Mouse (Mus musculus) heart, adult 8-10 months (tissue): ENCODE results near the gene Tom1l2. TPM values are rescaled to one million over a fixed set of nuclear protein-coding genes. Genes with fewer than 3 reads are reported as not detected.

ENCODE experiments used
- DNase-seq: peaks from one replicate; pipeline ENCODE4 v3.0.0; 2022; ENCODE audit warnings: low spot score
- total RNA-seq, 4 experiments: library from RNA; stranded (reverse); gene quantifications; 2 replicates each; pipeline ENCODE4 v1.2.4; 2022

The Tom1l2 gene
- total RNA-seq, 4 experiments from 2014 or later: 121 to 134 (median 127) TPM

DNA sequence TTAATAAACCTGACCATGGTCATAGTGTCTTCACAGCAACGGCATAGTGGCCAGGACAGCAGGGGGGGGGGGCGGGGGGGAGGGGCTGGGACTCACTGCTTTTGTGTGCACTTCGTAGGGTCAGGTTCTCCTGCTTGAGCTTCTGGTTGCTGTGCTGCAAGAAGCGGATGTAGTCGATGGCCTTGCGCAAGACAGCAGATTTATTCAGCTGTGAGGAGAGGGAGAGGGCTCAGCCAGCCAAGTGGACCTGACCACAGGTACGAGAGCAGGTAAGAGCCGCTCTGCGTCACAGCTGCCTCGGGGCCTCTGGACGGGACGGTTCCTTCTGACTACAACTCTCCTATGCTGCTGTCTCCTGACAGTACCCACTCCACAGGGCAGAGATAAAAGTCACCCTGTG lies 147.7 kb downstream of the Tom1l2 start:
- DNase-seq: no peak

DNA sequence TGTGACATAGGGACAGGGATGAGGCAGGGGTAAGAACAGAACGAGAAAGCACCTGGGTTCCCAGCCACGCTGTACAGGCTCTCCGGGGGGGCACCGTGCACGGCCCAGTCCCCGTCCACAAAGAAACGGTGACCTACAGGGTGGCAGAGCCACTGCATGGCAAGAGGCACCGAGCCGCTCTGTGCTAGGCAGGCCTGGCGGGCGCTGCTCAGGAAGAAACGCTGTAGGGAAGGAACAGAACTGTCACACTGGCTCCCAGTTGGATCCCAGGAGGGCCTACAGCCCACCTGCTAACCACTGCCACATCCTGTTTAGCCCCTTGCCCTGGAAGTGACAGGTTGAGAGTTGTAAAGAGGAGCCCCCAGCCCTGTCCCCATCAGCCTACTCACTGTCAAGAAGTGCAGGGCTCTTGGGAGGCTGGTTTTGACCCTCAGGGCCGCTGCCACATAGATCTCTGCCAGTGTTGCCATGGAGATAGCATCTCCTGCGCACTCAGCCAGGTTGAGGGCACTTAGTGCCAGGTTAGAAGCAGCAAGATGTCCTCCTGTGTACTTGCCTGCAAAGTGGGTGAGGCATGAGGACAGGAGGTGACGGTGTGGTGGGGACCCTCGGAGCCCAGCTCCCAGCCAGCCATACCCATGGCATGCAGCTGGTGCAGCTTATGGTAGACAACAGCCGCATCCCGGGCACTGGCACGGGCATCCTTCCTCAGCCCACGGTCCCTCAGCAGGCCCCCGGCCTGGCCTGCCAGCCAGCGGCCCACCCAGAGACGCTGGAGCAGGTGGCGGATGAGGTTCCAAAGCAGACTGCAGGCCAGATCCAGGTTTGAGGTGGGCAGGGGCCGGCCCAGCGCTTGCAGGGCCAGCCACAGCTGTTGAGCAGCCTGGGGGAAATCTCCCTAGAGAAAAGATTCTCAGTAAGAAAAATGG lies 149.7 kb downstream of the Tom1l2 start:
- no peak for DNase-seq

DNA sequence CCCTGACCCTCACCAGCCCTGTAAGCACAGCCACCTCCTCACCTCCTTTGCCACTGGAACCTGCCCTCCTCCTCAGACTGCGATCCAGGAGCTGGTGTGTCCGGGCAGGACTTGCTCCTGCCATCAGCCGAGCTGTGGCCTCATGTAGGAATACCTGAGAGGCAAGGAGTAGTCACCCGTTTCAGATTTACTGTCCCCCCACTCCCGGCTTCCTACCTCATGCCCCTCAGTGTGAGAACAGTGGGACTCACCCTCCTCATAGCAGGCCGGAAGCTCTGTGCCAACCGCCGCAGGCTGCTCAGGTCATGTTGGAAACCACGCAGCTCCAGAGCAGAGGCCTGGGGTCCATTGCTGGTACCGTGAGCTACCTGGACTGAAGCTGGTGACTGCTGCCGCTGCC lies 152.3 kb downstream of the Tom1l2 start:
- no peak for DNase-seq

DNA sequence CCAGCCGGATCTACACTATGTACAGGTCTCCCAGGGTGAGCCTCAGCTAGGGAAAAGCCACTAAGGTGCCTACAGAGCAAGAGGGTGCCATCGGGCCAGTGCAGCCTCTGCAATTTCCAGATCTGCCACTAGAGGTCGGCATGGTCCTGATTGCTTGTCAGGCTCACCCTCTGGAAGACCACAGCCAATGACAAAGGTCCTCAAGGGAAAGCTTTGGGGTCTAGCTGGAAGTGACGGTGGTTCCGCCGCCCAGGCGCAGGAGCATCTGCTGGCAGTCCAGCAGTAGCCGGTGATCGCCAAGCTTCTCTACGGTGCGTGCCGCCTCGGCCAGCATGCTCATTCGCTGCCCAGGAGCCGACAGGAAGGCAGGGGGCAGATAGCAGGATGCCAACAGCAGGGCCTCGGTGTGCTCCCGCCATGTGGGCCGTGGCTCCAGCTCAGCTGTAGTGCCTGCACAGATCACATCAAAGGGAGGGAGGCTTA lies 153.0 kb downstream of the Tom1l2 start:
- DNase-seq: peak; percentile 91

DNA sequence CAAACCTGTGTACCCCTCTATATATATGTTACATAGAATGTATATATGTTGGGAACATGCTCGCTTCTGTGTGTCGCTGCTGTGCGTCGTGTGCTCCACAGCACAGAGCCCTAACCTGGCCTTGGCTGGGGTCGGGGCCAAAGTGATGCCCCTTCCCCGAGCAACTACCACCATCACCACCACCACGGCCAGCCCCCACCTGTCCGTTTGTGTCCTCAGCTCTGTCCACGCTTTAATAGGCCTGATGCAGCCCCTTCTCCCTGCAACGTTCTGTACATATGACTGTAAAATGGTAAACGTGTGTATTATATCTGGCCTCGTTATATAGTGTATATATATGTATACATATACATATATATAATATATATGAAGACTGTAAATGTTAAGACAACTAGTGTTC lies 154.1 kb downstream of the Tom1l2 start:
- DNase-seq: no peak

DNA sequence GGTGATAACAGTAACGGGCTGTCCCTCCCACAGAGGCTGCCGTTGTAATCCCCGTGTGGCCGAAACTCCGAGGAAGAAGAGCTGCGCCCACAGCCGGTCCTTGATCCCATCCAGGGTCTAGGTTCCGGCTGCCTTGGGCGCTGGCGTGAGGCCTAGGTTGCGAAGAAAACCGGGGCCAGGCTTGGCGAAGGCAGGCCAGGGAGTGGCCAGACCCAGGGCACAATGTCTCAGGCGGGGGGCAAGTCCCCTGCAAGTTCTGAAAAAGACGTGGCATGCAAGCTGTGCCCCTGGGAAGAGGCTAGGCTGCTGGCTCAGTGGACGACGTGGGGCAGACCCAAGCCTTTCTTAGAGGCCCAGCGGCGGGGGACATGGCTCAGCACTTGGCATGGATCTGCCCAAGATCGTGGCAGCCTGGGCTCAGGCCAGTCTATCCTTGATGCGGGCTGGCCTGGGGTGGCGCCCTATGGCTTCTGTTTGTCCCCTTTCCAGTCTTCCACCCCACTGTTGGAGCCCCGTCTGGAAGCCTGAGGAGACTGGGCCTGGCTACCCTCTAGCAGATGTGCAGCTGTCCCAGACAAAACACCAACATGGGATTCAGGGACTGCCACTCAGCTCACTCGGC lies 154.6 kb downstream of the Tom1l2 start:
- DNase-seq: no peak

DNA sequence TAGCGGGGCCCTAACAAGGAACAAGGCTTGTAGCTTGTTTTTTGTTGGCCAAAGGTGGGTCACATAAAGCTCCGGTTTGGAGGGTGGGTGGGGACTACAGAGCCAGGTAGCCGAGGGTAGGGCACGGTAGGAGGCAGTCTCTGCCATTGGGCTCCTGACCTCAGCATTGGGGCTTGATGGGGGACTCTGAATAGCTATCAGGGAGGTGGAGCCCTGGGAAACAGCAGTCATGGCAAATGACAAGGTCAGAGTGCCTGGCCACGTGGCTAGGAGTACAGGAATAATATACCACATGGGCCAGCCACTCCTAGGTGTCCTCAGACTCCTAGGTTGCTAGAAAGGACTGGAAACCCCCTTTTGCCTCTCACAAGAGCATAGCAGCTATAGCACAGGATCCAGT lies 156.4 kb downstream of the Tom1l2 start:
- no peak for DNase-seq

DNA sequence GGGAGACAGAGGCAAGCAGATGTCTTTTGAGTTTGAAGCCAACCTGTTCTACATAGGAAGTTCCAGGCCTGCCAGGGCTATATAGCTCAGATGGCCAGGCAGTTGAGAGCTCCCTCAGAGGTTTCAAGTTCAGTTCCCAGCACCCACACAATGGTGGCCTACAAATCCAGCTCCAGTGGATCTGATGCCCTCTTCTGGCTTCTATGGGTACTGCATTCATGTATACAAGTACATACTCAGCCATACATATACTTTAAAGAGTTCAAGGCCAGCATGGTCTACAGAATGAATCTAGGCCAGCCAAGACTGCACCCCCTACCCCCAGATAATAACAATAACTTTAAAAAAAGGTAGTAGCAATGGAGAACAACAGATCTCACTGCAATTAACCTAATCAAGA lies 157.6 kb downstream of the Tom1l2 start:
- DNase-seq: no peak

DNA sequence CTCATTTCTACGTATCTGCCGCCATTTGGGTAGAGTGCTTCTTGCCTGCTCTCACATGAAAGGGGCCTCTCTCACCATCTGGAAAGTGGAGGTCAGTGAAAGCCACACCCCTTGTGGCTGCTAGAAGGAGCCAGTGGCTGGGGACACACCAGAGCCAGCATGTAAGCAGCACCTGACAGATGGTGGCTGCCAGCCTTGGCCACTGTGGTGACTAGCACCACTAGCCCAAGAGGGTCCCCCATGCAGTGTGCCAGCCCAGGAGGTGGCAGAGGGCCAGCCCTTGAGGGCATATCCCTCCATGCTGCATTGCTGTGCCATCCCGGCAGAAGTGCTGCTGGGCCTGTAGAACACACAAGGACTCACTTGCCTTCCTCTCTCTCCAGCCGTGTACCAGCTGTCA lies 159.1 kb downstream of the Tom1l2 start:
- DNase-seq: no peak

DNA sequence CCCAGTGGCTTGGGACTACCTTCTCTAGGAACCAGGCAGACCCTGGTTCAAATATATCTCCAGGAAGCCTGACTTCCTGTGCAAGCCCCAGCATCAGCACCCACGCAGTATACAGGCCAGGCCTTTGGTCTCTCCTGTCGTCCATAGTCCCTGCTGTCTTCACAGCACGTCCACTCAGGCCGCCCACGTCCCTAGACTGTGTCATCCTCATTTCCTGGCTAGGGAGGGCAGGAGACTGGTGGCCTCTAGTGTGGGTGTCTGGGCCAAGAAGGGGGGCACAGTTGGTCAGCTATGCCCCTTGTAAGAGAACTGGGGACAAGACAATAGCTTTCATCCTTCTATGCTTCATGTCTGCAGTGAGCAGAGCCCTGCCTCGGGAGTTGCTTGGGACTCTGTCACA lies 160.2 kb downstream of the Tom1l2 start:
- DNase-seq: no peak

DNA sequence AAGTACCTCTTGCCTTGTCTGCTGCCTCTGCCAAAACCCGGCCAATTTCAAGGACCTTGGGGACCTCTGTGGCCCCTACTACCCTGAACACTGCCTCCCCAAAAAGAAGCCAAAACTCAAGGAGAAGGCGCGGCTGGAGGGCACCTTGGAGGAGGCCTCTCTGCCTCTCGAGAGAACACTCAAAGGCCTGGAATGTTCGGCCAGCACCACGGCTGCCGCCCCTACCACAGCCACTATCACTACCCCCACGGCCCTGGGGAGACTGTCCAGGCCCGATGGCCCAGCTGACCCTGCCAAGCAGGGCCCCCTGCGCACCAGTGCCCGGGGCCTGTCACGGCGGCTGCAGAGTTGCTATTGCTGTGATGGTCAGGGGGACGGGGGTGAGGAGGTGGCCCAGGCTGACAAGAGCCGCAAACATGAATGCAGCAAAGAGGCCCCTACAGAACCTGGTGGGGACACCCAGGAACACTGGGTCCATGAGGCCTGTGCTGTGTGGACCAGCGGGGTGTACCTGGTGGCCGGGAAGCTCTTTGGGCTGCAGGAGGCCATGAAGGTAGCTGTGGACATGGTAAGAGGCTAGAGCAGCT lies 162.6 kb downstream of the Tom1l2 start:
- DNase-seq: no peak

DNA sequence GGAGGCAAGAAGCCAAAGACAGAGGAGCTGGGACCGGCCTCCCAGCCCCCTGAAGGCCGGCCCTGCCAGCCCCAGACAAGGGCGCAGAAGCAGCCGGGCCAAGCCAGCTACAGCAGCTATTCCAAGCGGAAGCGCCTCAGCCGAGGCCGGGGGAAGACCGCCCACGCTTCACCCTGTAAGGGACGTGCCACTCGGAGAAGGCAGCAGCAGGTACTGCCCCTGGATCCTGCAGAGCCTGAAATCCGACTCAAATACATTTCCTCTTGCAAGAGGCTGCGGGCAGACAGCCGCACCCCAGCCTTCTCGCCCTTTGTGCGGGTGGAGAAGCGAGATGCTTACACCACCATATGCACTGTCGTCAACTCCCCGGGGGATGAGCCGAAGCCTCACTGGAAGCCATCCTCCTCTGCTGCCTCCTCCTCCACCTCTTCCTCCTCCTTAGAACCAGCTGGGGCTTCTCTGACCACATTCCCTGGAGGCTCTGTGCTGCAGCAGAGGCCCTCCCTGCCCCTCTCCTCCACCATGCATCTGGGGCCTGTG lies 163.1 kb downstream of the Tom1l2 start:
- no peak for DNase-seq

DNA sequence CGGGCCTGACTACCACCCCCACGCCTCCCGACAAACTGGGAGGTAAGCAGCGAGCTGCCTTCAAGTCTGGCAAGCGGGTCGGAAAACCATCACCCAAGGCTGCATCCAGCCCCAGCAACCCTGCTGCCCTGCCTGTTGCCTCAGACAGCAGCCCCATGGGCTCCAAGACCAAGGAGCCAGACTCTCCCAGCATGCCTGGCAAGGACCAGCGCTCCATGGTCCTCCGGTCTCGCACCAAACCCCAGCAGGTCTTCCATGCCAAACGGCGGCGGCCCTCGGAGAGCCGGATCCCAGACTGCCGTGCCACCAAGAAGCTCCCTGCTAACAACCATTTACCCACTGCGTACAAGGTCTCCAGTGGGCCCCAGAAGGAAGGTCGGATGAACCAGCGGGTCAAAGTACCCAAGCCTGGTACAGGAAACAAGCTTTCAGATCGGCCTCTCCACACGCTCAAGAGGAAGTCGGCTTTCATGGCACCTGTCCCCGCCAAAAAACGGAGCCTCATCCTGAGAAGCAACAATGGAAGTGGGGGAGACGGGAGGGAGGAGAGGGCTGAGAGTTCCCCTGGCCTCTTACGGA lies 164.3 kb downstream of the Tom1l2 start:
- no peak for DNase-seq

DNA sequence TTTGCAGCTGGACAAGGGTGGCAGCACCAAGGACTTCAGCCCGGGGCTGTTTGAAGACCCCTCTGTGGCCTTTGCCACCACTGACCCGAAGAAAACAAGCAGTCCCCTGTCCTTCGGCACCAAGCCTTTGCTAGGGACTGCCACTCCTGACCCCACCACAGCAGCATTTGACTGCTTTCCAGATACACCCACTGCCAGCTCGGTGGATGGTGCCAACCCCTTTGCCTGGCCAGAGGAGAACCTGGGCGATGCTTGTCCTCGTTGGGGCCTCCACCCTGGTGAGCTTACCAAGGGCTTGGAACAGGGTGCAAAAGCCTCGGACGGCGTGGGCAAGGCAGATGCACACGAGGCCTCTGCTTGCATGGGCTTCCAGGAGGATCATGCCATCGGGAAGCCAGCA lies 165.6 kb downstream of the Tom1l2 start:
- DNase-seq: no peak

DNA sequence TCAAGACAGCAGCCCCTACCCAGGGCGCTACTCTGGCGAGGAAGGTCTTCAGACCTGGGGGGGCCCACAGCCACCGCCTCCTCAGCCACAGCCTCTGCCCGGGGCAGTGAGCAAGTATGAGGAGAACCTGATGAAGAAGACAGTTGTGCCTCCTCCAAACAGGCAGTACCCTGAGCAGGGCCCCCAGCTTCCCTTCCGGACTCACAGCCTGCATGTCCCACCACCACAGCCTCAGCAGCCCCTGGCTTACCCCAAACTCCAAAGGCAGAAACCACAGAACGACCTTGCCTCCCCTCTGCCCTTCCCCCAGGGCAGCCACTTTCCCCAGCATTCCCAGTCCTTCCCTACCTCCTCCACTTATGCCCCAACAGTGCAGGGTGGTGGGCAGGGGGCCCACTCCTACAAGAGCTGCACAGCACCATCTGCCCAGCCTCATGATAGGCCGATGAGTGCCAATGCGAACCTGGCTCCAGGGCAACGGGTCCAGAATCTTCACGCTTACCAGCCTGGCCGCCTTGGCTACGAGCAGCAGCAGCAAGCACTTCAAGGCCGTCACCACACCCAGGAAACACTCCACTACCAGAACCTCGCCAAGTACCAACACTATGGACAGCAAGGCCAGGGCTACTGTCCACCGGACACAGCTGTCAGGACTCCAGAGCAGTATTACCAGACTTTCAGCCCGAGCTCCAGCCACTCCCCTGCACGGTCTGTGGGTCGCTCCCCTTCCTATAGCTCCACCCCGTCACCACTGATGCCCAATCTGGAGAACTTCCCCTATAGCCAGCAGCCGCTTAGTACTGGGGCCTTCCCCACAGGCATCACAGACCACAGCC lies 167.1 kb downstream of the Tom1l2 start:
- DNase-seq: no peak

DNA sequence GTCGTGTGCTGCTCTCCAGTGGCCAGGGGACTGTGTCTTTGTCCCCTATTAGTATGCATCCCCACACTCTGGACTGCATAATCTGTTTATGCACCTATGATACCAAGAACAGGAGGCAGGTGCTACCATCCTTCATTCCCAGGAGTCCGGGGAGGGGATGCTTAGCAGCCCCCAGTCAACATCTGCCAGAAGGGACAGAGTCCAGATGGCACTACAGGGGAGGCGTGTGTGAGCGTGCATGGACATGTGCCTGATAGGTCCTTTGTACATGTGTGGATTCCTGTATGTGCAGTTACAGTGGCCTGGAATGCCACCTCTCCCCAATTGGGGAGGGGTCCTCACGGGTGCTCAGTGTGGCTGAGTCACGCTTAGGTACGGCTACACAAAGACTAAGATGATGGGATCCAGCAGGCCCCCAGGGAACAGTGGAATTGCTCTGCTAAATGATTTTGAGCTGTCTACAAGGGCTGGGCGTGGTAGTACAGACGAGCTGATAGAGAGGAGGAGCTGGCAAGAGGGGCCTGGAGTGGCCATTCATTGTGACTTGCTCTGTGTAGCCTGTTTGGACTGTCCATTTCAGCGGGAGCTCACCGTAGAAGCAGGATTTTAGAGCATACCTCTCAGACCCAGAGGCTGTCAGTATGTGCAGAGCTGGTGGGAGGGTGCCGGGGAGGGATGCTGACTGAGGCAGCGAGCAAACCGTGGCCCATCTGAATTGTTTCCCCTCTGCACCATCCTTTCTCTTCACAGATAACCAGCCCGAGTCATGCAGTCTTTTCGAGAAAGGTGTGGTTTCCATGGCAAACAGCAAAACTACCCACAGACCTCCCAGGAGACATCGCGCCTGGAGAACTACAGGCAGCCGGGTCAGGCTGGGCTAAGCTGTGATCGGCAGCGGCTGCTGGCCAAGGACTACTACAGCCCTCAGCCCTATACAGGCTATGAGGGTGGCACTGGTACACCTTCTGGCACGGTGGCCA lies 168.1 kb downstream of the Tom1l2 start:
- DNase-seq: no peak

DNA sequence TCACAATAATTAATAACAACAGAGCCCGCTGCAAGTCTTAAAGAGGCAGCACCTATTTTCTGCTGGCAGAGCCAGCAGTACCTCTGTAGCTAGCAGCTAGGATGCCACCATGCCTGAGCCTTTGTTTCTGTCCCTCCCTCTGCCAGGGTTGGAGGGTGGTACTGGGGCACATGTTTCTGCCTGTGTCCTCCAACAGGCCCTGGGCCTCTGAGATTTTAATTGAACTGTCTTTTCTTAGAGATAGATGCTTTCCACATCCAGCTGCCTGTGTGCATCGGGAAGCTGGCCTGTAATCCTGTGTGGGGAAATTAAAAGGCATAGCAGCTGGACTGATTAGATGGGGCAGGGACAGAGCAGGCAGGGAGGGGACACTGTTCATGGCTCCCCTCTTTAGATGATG lies 170.0 kb downstream of the Tom1l2 start:
- DNase-seq: no peak

DNA sequence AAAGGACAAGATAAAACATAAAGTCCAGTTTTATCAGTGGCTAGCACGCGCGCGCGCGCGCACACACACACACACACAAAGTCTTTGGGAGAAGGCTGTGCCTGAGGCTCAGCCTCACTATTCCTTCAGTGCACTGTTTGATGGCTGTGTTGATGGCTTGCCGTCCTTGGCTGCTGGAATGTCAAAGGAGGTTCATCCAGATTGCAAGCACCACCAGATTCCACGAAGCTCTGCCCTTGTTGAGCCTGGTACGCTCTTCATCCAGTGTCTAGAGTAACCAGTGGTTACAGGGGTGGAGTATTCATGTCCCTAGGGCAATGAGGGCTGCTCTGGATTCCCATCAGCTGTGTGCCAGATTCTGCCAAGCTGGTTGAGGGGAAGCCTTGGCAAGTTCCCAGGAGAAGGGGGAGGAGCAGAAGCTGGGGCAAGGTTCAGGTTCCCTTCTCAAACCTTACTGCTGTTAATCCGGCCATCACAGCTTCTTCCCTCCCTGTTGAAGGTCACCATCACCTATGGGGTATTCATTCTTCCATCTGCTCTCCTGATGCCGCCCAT lies 170.5 kb downstream of the Tom1l2 start:
- no peak for DNase-seq

DNA sequence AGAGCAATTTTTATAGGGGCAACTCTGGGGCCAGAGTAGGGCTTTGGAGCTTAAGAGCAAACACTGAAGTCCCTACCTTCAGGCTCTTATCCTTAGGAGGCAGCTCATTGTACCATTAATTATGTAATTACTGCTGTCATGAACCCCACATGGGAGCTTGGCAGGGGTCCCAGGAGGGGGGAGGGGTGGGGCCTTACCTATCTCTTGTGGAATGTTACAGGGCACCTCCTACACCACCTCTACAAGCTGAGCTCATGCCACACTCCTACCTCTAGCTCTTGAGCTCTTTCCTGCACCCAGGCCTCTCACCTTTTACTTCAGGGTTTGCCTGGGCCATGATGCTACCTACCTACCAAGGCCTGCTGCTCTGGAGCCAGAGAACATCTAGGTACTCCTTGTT lies 174.2 kb downstream of the Tom1l2 start:
- no peak for DNase-seq

DNA sequence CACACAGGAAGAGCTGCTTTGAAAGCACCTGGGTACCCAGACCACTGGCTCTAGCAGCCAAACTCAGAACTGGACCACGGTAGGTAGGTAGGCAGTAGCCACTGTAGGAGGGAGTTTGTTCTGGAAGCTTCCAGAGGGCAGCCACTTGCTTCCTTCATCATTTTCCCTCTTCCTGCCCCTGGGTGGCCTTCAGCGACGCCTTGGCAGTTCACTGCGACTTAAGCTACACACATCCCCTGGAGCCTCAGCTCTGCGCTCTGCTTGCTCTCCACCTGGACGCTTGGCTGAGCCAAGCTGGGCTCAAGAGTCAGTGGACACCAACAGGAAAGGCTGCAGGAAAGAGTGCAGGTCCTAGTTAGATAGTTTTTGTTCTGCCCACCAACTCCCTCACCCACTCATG lies 174.7 kb downstream of the Tom1l2 start:
- DNase-seq: no peak
